Mouse (Mus musculus): ENCODE data around the gene Rad9a. TPM values are rescaled to one million over a fixed set of nuclear protein-coding genes. Genes with fewer than 3 reads are reported as not detected.

Gene Rad9a
- total RNA-seq, 2 experiments from 2014 or later = 4.7 to 5.0 TPM

DNA sequence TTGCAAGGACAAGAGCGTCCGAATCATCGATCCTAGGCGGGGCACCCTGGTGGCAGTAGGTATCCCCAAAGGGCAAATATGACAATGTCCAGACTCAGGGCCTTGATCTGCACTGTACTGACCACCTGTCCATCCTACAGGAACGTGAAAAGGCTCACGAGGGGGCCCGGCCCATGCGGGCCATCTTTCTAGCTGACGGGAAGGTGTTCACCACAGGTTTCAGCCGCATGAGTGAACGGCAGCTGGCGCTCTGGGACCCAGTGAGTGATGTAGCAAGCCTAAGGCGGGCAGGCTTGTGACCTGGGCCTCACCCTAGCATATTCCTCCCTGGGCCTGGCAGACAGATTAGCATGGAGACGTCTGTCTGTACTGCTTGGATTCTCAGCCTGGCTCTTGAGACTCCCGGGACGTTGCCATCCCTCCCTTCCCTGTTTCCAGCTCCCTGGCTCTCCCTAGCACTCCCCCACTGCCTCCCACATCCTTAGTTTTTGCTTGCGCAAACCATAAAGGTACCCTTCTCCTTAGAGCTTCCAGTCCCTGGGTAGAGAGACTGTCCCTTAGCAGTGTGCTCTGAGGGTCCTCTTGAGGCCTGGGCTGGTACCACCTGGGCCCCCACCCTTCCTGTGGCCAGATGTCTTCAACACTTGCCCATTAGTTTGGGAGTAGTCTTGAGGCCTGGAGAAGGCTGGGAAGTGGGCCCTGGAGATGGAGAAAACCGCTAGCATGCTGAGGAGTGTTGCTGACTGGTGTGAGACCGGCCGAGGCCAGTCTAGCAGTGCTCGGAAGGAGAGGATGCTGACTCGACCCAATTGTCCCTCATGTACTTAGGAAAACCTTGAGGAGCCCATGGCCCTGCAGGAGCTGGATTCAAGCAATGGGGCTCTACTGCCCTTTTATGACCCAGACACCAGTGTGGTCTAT is 50.6 kb downstream of the Rad9a start:
- intact Hi-C loops (cut with DNase I) = no loop called here
- no peak for DNase-seq

DNA sequence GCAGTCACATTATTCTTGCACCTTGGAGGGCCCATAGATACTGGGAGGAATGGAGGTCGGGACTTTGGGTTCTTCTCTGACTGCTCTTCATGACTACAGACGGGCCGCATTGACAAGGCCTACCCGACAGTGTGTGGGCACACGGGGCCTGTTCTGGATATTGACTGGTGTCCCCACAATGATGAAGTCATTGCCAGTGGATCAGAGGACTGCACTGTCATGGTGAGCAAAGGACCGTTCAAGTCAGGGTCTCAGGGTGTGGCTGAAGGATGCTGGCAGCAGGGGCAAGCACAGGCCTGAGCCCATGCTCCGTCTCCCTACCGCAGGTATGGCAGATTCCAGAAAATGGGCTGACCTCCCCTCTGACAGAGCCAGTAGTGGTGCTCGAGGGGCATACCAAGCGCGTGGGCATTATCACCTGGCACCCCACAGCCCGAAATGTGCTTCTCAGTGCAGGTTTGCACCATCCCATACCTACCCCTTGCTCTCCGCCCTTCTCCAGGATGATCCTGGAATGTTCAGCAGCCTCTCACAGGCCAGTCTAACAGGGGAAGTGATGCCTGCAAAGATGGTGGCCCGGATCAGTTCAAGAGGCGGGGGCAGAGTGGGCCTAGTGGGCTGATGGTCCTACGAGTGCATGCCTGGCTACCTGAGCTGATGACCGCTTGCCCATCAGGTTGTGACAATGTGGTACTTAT is 51.5 kb downstream of the Rad9a start:
- no peak for DNase-seq
- intact Hi-C loops (cut with DNase I) = loop anchor here (2.0 kb wide), 1 partner anchor 13 kb away; the partner anchor contains the start of gene Rps6kb2

DNA sequence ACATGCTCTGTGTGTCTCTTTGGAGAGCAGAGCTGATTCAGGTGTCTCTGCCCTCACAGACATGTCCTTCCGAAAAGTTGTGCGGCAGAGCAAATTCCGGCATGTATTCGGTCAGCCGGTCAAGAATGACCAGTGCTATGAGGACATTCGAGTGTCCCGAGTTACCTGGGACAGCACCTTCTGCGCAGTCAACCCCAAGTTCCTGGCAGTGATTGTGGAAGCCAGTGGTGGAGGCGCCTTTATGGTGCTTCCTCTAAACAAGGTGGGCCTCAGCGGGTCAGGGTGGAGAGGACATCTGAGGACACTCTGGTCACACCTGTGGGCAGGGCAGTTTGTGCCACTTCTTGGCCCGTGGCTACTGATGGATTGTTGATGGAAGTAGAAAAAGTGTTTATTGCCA is 52.2 kb downstream of the Rad9a start:
- intact Hi-C loops (cut with DNase I) = loop anchor here (2.0 kb wide), 1 partner anchor 14 kb away; the partner anchor contains the start of gene Rps6kb2
- DNase-seq = no peak

DNA sequence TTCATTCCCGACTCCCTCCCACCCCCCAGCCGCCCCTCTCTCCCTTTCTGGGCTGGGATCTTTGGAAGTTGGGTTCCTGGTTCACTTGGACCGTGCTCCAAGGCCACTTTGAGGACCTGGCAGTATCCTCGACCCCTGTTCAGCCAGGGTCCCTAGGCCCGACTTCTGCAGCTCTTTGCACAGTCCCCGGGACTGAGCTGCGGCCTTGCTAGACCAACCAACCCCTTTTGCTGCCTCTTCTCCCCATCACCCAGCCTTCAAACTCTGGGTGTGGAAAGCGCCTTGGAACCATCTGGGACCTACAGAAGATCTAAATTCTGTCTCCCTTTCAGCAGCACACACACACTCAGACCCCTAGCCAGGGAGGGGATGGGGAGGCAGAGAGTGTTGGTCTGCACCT is 52.6 kb downstream of the Rad9a start:
- DNase-seq = no peak
- intact Hi-C loops (cut with DNase I) = loop anchor here (2.0 kb wide), 1 partner anchor 14 kb away; the partner anchor contains the start of gene Rps6kb2

DNA sequence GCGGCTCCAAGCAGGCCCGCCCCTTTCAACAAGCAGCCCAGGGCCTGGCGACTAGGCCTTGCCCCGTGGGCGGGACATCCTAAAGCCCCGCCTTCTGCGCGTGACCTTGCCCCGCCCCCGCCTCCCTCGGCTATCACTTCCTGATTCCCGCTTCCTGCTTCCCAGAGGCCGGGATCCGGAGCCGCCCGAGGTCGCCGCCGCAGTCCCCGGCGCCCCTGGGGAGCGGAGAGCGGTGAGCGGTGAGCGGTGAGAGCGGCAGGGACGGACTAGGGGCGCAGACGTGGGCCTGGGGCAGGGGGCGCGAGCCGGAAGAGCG is 53.0 kb downstream of the Rad9a start, which contains the start of gene Coro1b:
TSS of gene Coro1b (plus strand) at position 129 of the 316 bp plus-strand sequence.
- peak; percentile 99 for DNase-seq
- intact Hi-C loops (cut with DNase I) = loop anchor here (2.0 kb wide), 1 partner anchor 14 kb away; the partner anchor contains the start of gene Rps6kb2

DNA sequence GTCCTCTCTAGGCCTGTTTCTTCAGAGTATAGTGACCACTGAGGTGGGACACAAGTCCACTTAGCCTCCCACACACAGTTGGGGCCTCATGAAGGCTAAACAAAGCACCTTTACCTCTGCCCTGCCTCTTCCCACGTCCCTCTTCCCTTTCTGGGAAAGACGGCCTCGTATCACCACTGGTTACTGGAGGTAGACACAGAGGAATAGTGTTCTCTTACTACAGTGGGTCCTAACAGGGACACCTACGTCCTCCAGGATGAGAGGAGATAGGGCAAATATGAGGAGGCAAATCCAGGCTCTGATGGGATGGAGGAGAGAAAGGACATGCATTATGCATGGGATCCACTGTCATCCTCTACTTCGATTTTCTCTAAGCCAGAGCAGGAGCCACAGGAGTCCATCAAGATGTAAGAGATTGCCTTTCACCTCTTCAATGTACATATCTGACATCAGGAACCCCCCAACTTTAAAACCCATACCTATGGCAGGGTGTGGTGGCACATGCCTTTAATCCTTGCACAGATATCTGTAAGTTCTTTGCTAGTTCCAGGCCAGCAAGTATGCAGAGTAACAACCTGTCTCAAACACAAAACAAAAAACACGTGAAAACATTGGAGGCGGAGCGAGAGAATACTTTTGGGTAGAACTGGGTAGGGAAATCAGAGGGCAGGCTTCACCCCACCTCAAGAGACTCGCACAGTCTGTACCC is 53.5 kb downstream of the Rad9a start:
- no peak for DNase-seq
- intact Hi-C loops (cut with DNase I) = loop anchor here (2.0 kb wide), 1 partner anchor 15 kb away; the partner anchor contains the start of gene Rps6kb2

DNA sequence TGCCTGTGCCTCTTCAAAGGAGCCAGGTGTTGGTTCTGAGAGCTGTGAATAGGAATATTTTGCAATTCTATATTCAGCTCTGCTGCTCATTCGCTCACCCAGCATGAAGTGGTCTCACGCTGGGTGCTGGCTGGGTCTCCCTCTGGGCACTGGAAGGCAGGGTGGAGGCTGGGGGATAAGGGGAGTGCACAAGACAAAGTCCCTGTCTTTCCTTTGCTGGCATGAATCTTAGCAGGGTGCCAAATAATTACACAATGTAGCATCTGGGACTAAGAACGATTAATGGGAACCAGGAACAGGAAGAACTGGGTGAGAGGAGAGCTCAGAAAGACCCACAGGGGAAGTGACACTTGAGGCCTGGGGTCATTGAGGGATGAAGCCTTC is 54.4 kb downstream of the Rad9a start:
- intact Hi-C loops (cut with DNase I) = no loop called here

DNA sequence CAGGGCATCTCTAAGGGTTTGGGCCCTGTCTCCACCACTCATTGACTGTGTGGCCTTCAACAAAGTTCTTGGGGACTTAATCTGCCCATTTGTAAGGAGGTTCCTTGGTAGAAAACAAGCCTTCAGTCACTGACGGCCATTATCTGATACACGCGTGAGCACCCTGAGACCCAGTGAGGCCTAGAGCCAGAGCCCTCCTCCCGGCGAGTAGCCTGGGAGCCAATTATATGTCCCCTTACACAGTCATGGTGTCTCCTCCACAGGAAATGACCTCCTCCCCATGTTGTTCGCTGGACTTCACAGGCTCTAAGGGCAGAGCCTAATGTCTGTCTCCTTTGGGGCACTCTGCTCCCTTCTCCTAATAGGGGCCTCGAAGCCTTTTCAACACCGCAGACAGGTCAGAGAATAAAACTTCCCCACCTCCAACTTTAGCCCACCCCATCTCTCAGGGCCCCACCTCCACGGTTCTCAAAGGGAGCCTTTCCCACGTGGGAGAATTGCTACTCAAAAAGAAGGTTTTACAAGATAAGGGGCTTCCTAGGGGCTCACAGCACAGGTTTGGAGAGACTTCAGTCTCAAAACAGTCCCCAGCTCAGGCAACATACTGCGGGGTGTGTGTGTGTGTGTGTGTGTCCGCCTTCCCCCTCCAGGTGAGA is 55.0 kb downstream of the Rad9a start:
- DNase-seq = no peak
- intact Hi-C loops (cut with DNase I) = no loop called here

More for the DNA sequence above, 54.4 kb downstream of the Rad9a start:
- no peak for DNase-seq

DNA sequence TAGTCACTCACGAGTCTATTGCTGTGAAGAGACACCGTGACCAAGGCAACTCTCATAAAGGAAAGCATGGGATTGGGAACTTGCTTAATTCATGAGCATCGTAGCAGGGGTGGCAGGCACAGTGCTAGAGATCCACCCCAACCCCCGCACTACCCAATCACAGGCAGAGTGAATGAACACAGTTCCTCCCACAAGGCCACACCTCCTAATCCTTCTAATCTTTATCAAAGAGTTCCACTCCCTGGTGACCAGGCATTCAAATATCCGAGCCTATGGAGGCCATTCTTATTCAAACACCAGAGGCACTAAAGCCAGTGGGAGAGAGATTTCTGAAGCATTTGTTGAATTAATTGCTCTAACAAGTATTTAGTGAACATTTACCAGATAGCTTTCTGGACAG is 55.5 kb downstream of the Rad9a start:
- no peak for DNase-seq
- intact Hi-C loops (cut with DNase I) = no loop called here

Small RNA genes within 50 kb of the gene (microRNA-seq; reads per million reads assigned to microRNA genes)
- 0 reads per million in 2 experiments for gene Gm26115

Other genes starting within 250 kb of the Rad9a start
- under 1 TPM; 0.12 to 0.31 TPM for gene Aldh3b3, start 243.0 kb downstream of the Rad9a start, total RNA-seq (2021)
- under 1 TPM; 0.57 to 0.59 TPM for gene Aldh3b2, start 229.3 kb downstream of the Rad9a start, total RNA-seq (2021)
- 10 to 100 TPM; 11.7 to 15.2 TPM for gene Acy3, start 215.1 kb downstream of the Rad9a start, total RNA-seq (2021)
- not detected for gene Tbx10, start 208.9 kb downstream of the Rad9a start, total RNA-seq (2021)
- gene Nudt8, start 201.1 kb downstream of the Rad9a start, total RNA-seq (2021) = 10 to 100 TPM; 66.8 to 69.4 TPM
- gene Gm49405, start 201.0 kb downstream of the Rad9a start, total RNA-seq (2021) = 1 to 10 TPM; 2.0 to 2.6 TPM
- gene Doc2g, start 198.3 kb downstream of the Rad9a start, total RNA-seq (2021) = 10 to 100 TPM; 73.8 to 83.6 TPM
- 1,000 to 10,000 TPM; 1,061 to 1,067 TPM for gene Ndufv1, start 188.9 kb downstream of the Rad9a start, total RNA-seq (2021)
- 100 to 1,000 TPM; 257 to 271 TPM for gene Gstp1, start 163.7 kb downstream of the Rad9a start, total RNA-seq (2021)
- gene Gstp2, start 155.6 kb downstream of the Rad9a start, total RNA-seq (2021) = 10 to 100 TPM; 80.8 to 90.7 TPM
- gene Gstp3, start 142.1 kb downstream of the Rad9a start, total RNA-seq (2021) = not detected
- gene Cabp2, start 120.1 kb downstream of the Rad9a start, total RNA-seq (2021) = not detected
- 10 to 100 TPM; 24.2 to 27.5 TPM for gene Cdk2ap2, start 104.5 kb downstream of the Rad9a start, total RNA-seq (2021)
- 10 to 100 TPM; 25.0 to 26.4 TPM for gene Pitpnm1, start 101.7 kb downstream of the Rad9a start, total RNA-seq (2021)
- gene Aip, start 75.8 kb downstream of the Rad9a start, total RNA-seq (2021) = 10 to 100 TPM; 47.0 to 60.6 TPM
- not detected for gene Gpr152, start 61.9 kb downstream of the Rad9a start, total RNA-seq (2021)
- not detected for gene Cabp4, start 57.6 kb downstream of the Rad9a start, total RNA-seq (2021)
- gene Coro1b, start 53.0 kb downstream of the Rad9a start, total RNA-seq (2021) = 10 to 100 TPM; 61.9 to 70.9 TPM
- 1 to 10 TPM; 3.2 to 6.7 TPM for gene Ptprcap, start 48.1 kb downstream of the Rad9a start, total RNA-seq (2021)
- 10 to 100 TPM; 21.6 to 23.6 TPM for gene Rps6kb2, start 38.3 kb downstream of the Rad9a start, total RNA-seq (2021)
- gene Carns1, start 26.2 kb downstream of the Rad9a start, total RNA-seq (2021) = 10 to 100 TPM; 36.1 to 43.3 TPM
- gene Tbc1d10c, start 10.4 kb downstream of the Rad9a start, total RNA-seq (2021) = 1 to 10 TPM; 4.0 to 7.5 TPM
- 100 to 1,000 TPM; 368 to 404 TPM for gene Ppp1ca, start 9.6 kb downstream of the Rad9a start, total RNA-seq (2021)
- 1 to 10 TPM; 1.6 to 2.0 TPM for gene Clcf1, start 12.6 kb upstream of the Rad9a start, total RNA-seq (2021)
- gene AC109138.7, start 12.7 kb upstream of the Rad9a start, total RNA-seq (2021) = not detected
- 10 to 100 TPM in 1 of 2 experiments, 1 to 10 TPM in 1; 9.5 to 10.8 TPM for gene Pold4, start 30.2 kb upstream of the Rad9a start, total RNA-seq (2021)
- 1 to 10 TPM; 7.2 to 9.9 TPM for gene Ssh3, start 67.5 kb upstream of the Rad9a start, total RNA-seq (2021)
- gene Ankrd13d, start 81.5 kb upstream of the Rad9a start, total RNA-seq (2021) = 1 to 10 TPM; 1.0 to 1.4 TPM
- gene Grk2, start 104.6 kb upstream of the Rad9a start, total RNA-seq (2021) = 10 to 100 TPM; 54.1 to 59.4 TPM
- gene Kdm2a, start 196.6 kb upstream of the Rad9a start, total RNA-seq (2021) = 10 to 100 TPM; 47.6 to 49.5 TPM
- gene Rhod, start 237.8 kb upstream of the Rad9a start, total RNA-seq (2021) = 1 to 10 TPM; 5.9 to 6.6 TPM

Data from heart, postnatal 14 days (tissue).